Mouse (Mus musculus): ENCODE data around the gene Adi1.

DNA sequence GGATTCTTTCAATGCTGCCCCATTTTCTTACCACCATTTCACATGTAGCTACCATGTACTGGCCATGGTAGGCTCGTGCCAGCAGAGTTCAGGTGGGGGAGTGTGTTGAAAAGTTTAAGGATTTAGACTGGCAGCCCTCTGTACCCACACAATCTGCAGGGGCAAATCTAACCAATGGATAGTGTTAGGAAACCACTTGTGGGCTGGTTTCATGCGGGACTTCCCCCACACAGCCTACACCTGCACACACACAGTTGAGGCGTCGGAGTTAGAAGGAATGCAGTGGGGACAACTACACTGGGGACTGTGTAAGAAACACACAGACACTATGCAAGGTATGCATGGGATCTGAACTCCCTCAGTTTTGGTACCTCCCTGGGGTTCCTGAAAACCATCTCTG is 51.2 kb downstream of the Adi1 start:
- no peak for TF ChIP-seq POLR2A (IDR thresholded peaks at IDR 0.05; ENCODE audit: borderline replicate concordance, extremely low read depth, insufficient read depth, insufficient read length, poor library complexity, severe bottlenecking)
- TF ChIP-seq CTCF (IDR thresholded peaks at IDR 0.05; ENCODE audit: borderline replicate concordance, extremely low read depth, insufficient read depth, insufficient read length), result no peak
